Mouse (Mus musculus): ENCODE results near the gene Slc25a10. TPM values are rescaled to one million over a fixed set of nuclear protein-coding genes. Genes with fewer than 3 reads are reported as not detected.
"Not testable (repeated sequence)": the region's sequence is repeated elsewhere in the genome, so short reads cannot be mapped to it uniquely, and the experiment has no call there.

The Slc25a10 gene
- polyA plus RNA-seq, 1 experiment from 2014 or later: 27.6 TPM

GRCm38 (mm10) chr11:120514262-120514661 lies 22.6 kb downstream of the Slc25a10 start:
- H3K4me2 ChIP-seq; H3K4me1 ChIP-seq; H3K9ac ChIP-seq (replicated peaks); H3K36me3 ChIP-seq; ATAC-seq (ENCODE audit: low FRiP score); H3K9me3 ChIP-seq (replicated peaks); H3K27ac ChIP-seq (replicated peaks); H3K27me3 ChIP-seq (replicated peaks); H3K4me3 ChIP-seq (replicated peaks): not testable (repeated sequence)
- 97% methylated on average over 2 of the region's 2 CpGs for WGBS

GRCm38 (mm10) chr11:120515611-120516010 lies 24.0 kb downstream of the Slc25a10 start:
- no peak overlapping the region for H3K27ac ChIP-seq (replicated peaks)
- H3K36me3 ChIP-seq: no peaks in the 10 kb centered on the region
- WGBS: 19% methylated on average over 17 of the region's 17 CpGs
- H3K27me3 ChIP-seq (replicated peaks): no peaks in the 10 kb centered on the region
- peaks cover 7% of the 10 kb centered on the region; the same call in 1 of the 2 replicates for H3K4me1 ChIP-seq
- no peak overlapping the region for H3K4me3 ChIP-seq (replicated peaks)
- H3K9me3 ChIP-seq (replicated peaks): no peaks in the 10 kb centered on the region
- no peak for ATAC-seq (ENCODE audit: low FRiP score)
- H3K4me2 ChIP-seq: no peak overlapping the region
- no peak overlapping the region for H3K9ac ChIP-seq (replicated peaks)

GRCm38 (mm10) chr11:120517147-120517546 lies 25.5 kb downstream of the Slc25a10 start:
- 74% methylated on average over 4 of the region's 4 CpGs for WGBS
- Histone ChIP-seq H3K4me2 (no peak overlapping the region), H3K36me3 (no peaks in the 10 kb centered on the region), H3K4me3 (replicated peaks) (no peak overlapping the region), H3K27me3 (replicated peaks) (no peaks in the 10 kb centered on the region), H3K9ac (replicated peaks) (no peak overlapping the region), H3K9me3 (replicated peaks) (no peaks in the 10 kb centered on the region), H3K27ac (replicated peaks) (no peak overlapping the region), H3K4me1 (peaks cover 5% of the 10 kb centered on the region; the same call in 1 of the 2 replicates)
- ATAC-seq (ENCODE audit: low FRiP score): no peak

- ATAC-seq (ENCODE audit: low FRiP score): no peak
- WGBS: 71% methylated on average over 6 of the region's 6 CpGs
Observed at GRCm38 (mm10) chr11:120518027-120518426, 26.4 kb downstream of the Slc25a10 start.

GRCm38 (mm10) chr11:120518558-120518957 lies 26.9 kb downstream of the Slc25a10 start:
- H3K9ac ChIP-seq (replicated peaks): no peak overlapping the region
- H3K9me3 ChIP-seq (replicated peaks): no peaks in the 10 kb centered on the region
- H3K27me3 ChIP-seq (replicated peaks): no peaks in the 10 kb centered on the region
- H3K36me3 ChIP-seq: no peaks in the 10 kb centered on the region
- 79% methylated on average over 6 of the region's 6 CpGs for WGBS
- no peak overlapping the region for H3K4me2 ChIP-seq
- ATAC-seq (ENCODE audit: low FRiP score): no peak
- no peak overlapping the region for H3K4me3 ChIP-seq (replicated peaks)
- H3K27ac ChIP-seq (replicated peaks): no peak overlapping the region
- H3K4me1 ChIP-seq: peaks cover 5% of the 10 kb centered on the region; the same call in 1 of the 2 replicates

More at GRCm38 (mm10) chr11:120518027-120518426, 26.4 kb downstream of the Slc25a10 start:
- H3K4me2 ChIP-seq: no peak overlapping the region
- no peaks in the 10 kb centered on the region for H3K27me3 ChIP-seq (replicated peaks)
- peaks cover 5% of the 10 kb centered on the region; the same call in 1 of the 2 replicates for H3K4me1 ChIP-seq
- H3K9me3 ChIP-seq (replicated peaks): no peaks in the 10 kb centered on the region
- H3K27ac ChIP-seq (replicated peaks): no peak overlapping the region
- H3K9ac ChIP-seq (replicated peaks): no peak overlapping the region
- H3K36me3 ChIP-seq: no peaks in the 10 kb centered on the region
- no peak overlapping the region for H3K4me3 ChIP-seq (replicated peaks)

- peaks cover 5% of the 10 kb centered on the region; the same call in 1 of the 2 replicates for H3K4me1 ChIP-seq
- ATAC-seq (ENCODE audit: low FRiP score): no peak
- no peaks in the 10 kb centered on the region for H3K9me3 ChIP-seq (replicated peaks)
- H3K27me3 ChIP-seq (replicated peaks): no peaks in the 10 kb centered on the region
- no peak overlapping the region for H3K4me2 ChIP-seq
- no peaks in the 10 kb centered on the region for H3K36me3 ChIP-seq
- H3K27ac ChIP-seq (replicated peaks): no peak overlapping the region
- no peak overlapping the region for H3K4me3 ChIP-seq (replicated peaks)
- no peak overlapping the region for H3K9ac ChIP-seq (replicated peaks)
- WGBS: 40% methylated on average over 9 of the region's 9 CpGs
Observed at GRCm38 (mm10) chr11:120519738-120520137, 28.1 kb downstream of the Slc25a10 start.

- H3K4me3 ChIP-seq (replicated peaks): no peak overlapping the region
- no peak overlapping the region for H3K9ac ChIP-seq (replicated peaks)
- no peak for ATAC-seq (ENCODE audit: low FRiP score)
- H3K36me3 ChIP-seq: no peaks in the 10 kb centered on the region
- no peak overlapping the region for H3K27ac ChIP-seq (replicated peaks)
- WGBS: 82% methylated on average over 9 of the region's 9 CpGs
- no peaks in the 10 kb centered on the region for H3K27me3 ChIP-seq (replicated peaks)
- no peak overlapping the region for H3K4me2 ChIP-seq
- no peaks in the 10 kb centered on the region for H3K9me3 ChIP-seq (replicated peaks)
- H3K4me1 ChIP-seq: peaks cover 3% of the 10 kb centered on the region; the same call in 1 of the 2 replicates
Observed at GRCm38 (mm10) chr11:120520498-120520897, 28.9 kb downstream of the Slc25a10 start.

GRCm38 (mm10) chr11:120520967-120521540 lies 29.4 kb downstream of the Slc25a10 start:
- Histone ChIP-seq H3K9ac (replicated peaks) (no peak overlapping the region), H3K27ac (replicated peaks) (no peak overlapping the region), H3K4me3 (replicated peaks) (no peak overlapping the region), H3K36me3 (no peaks in the 10 kb centered on the region), H3K4me1 (no peaks in the 10 kb centered on the region), H3K27me3 (replicated peaks) (no peaks in the 10 kb centered on the region), H3K4me2 (no peak overlapping the region), H3K9me3 (replicated peaks) (no peaks in the 10 kb centered on the region)
- no peak for ATAC-seq (ENCODE audit: low FRiP score)
- WGBS: 76% methylated on average over 5 of the region's 5 CpGs

- Histone ChIP-seq H3K27ac (replicated peaks) (no peak overlapping the region), H3K9ac (replicated peaks) (no peak overlapping the region), H3K4me3 (replicated peaks) (no peak overlapping the region), H3K9me3 (replicated peaks) (no peaks in the 10 kb centered on the region), H3K4me2 (no peak overlapping the region), H3K27me3 (replicated peaks) (peaks cover under 1% of the 10 kb centered on the region; the same call in 1 of the 2 replicates), H3K36me3 (no peaks in the 10 kb centered on the region), H3K4me1 (no peaks in the 10 kb centered on the region)
- 90% methylated on average over 8 of the region's 8 CpGs for WGBS
- no peak for ATAC-seq (ENCODE audit: low FRiP score)
Observed at GRCm38 (mm10) chr11:120522581-120522980, 30.9 kb downstream of the Slc25a10 start.

- H3K27me3 ChIP-seq (replicated peaks): peaks cover 35% of the 10 kb centered on the region
- H3K4me2 ChIP-seq: no peak overlapping the region
- H3K36me3 ChIP-seq: no peaks in the 10 kb centered on the region
- H3K4me3 ChIP-seq (replicated peaks): no peak overlapping the region
- 82% methylated on average over 2 of the region's 2 CpGs for WGBS
- H3K9ac ChIP-seq (replicated peaks): no peak overlapping the region
- ATAC-seq (ENCODE audit: low FRiP score): no peak
- H3K27ac ChIP-seq (replicated peaks): no peak overlapping the region
- peaks cover 8% of the 10 kb centered on the region for H3K4me1 ChIP-seq
- no peaks in the 10 kb centered on the region for H3K9me3 ChIP-seq (replicated peaks)
Observed at GRCm38 (mm10) chr11:120525959-120526358, 34.3 kb downstream of the Slc25a10 start.

- no peak overlapping the region for H3K4me2 ChIP-seq
- peaks cover 53% of the 10 kb centered on the region for H3K27me3 ChIP-seq (replicated peaks)
- no peaks in the 10 kb centered on the region for H3K36me3 ChIP-seq
- H3K27ac ChIP-seq (replicated peaks): no peak overlapping the region
- no peak for ATAC-seq (ENCODE audit: low FRiP score)
- no peaks in the 10 kb centered on the region for H3K9me3 ChIP-seq (replicated peaks)
- no peak overlapping the region for H3K9ac ChIP-seq (replicated peaks)
- 80% methylated on average over 9 of the region's 9 CpGs for WGBS
- no peak overlapping the region for H3K4me3 ChIP-seq (replicated peaks)
- peaks cover 10% of the 10 kb centered on the region for H3K4me1 ChIP-seq
Observed at GRCm38 (mm10) chr11:120527690-120528354, 36.2 kb downstream of the Slc25a10 start.

- Histone ChIP-seq H3K27ac (replicated peaks) (no peak overlapping the region), H3K4me2 (no peak overlapping the region), H3K36me3 (no peaks in the 10 kb centered on the region), H3K9ac (replicated peaks) (no peak overlapping the region), H3K4me3 (replicated peaks) (no peak overlapping the region), H3K27me3 (replicated peaks) (peaks cover 63% of the 10 kb centered on the region), H3K9me3 (replicated peaks) (no peaks in the 10 kb centered on the region), H3K4me1 (peaks cover 10% of the 10 kb centered on the region)
- ATAC-seq (ENCODE audit: low FRiP score): no peak
- WGBS: 72% methylated on average over 4 of the region's 4 CpGs
Observed at GRCm38 (mm10) chr11:120528903-120529302, 37.3 kb downstream of the Slc25a10 start.
